Mouse (Mus musculus): ENCODE results near the gene Narf.

- no peak for TF ChIP-seq POLR2A (IDR thresholded peaks at IDR 0.05; ENCODE audit: low read depth, low read length)
- no peak for TF ChIP-seq CTCF (conservative IDR thresholded peaks at IDR 0.05; ENCODE audit: insufficient read depth, insufficient read length, low read depth, low read length)
Measured at GRCm38 (mm10) chr11:121250196-121250595, 13.1 kb downstream of the Narf start.
